Mouse (Mus musculus): ENCODE measurements around the gene Fndc3b. TPM values are rescaled to one million over a fixed set of nuclear protein-coding genes. Genes with fewer than 3 reads are reported as not detected.

Fndc3b gene
- polyA plus RNA-seq, 1 experiment from 2014 or later: 11.3 TPM

DNA sequence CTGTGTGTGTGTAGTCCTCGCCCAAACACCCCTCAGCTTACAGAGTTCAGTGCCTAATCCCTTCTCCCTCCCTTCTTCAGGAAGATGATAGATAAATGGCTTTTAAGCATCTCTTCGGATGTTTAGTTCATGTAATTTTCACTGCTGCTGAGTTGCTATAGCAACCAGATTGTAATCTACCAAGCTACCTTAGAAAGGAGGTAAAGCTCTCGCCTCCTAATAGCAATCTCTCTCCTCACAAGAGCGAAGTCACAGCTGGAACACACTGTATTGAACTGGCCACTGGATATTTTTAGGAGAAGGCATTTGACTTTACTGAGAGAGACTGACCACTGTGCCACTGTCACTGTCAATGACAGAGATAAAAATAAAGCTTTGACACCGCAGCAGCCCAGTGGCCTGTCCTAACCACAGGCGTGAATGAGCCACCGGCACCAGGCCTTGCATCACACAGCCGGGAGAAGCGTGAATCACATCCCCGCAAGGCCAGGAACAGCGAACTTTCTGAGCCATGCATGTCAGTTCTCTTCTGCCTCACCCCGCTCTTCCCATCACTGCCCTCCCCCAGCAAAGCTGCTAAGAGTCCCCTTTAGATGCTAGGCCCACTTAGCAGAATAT, 86.0 kb downstream of the Fndc3b start:
- H3K9me3 ChIP-seq (ENCODE audit: control insufficient read depth, low read length): no peaks in the 10 kb centered on the region
- peaks cover 18% of the 10 kb centered on the region for H3K4me1 ChIP-seq (replicated peaks; ENCODE audit: control insufficient read depth, insufficient read depth, low read length)
- H3K36me3 ChIP-seq (replicated peaks; ENCODE audit: control insufficient read depth, insufficient read depth): no peaks in the 10 kb centered on the region
- ATAC-seq (ENCODE audit: low FRiP score) (peak; percentile 46; the same call in 1 of the 2 replicates), DNase-seq (ENCODE audit: low spot score) (no peak)
- H3K4me3 ChIP-seq (replicated peaks; ENCODE audit: low read length): no peak overlapping the region
- H3K9ac ChIP-seq: no peak overlapping the region
- 69% methylated on average over 12 of the region's 12 CpGs for WGBS
- H3K27ac ChIP-seq: peak overlapping the region; percentile 58
- H3K27me3 ChIP-seq (ENCODE audit: control insufficient read depth, insufficient read depth, low read length): no peaks in the 10 kb centered on the region
- H3K4me2 ChIP-seq (replicated peaks): no peak overlapping the region

DNA sequence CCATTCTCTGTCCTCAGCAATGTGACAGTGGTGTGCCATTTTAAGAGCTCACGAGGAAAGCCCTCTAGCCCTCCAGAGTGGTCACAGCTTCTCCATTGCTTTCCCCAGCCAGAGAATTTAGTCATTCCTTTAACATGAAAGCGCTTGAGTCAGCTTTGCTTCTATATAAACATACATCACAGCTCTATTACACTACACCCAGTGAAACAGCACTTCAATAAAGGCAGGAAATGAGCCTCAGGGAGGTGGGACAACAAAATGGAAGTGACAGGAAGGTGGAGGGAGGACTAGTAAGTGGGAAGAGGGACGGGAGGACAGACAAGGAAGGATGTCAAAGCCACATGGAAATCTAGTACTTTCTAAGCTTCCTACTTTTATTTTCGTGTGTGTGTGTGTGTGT, 88.7 kb downstream of the Fndc3b start:
- ATAC-seq (ENCODE audit: low FRiP score): no peak
- no peak overlapping the region for H3K4me3 ChIP-seq (replicated peaks; ENCODE audit: low read length)
- H3K4me1 ChIP-seq (replicated peaks; ENCODE audit: control insufficient read depth, insufficient read depth, low read length): peaks cover 18% of the 10 kb centered on the region
- H3K9me3 ChIP-seq (ENCODE audit: control insufficient read depth, low read length): no peaks in the 10 kb centered on the region
- no peaks in the 10 kb centered on the region for H3K36me3 ChIP-seq (replicated peaks; ENCODE audit: control insufficient read depth, insufficient read depth)
- no peak for DNase-seq (ENCODE audit: low spot score)
- H3K27ac ChIP-seq: no peak overlapping the region; the same call in 1 of the 2 replicates
- H3K27me3 ChIP-seq (ENCODE audit: control insufficient read depth, insufficient read depth, low read length): no peaks in the 10 kb centered on the region
- H3K4me2 ChIP-seq (replicated peaks): no peak overlapping the region
- H3K9ac ChIP-seq: no peak overlapping the region
- 75% methylated on average over 4 of the region's 4 CpGs for whole genome bisulfite sequencing

DNA sequence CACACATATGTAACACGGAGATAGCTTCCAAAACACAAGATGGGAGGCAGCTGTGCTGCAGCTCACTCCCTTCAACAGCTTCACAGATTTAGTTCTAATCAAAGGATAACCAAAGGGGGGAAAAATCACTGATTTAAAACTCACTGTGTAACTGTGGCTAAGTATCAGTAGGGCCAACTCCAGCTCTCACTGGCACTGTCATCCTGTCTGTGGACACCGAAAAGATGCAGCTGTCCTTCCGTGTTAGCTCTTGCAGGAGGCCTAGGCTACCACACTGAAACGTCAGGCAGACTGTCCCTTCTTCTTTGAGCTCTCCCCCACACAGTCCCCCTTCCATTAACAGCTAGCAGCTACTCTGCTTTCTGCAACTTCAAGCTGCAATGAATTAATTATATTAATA, 89.9 kb downstream of the Fndc3b start:
- no peaks in the 10 kb centered on the region for H3K27me3 ChIP-seq (ENCODE audit: control insufficient read depth, insufficient read depth, low read length)

DNA sequence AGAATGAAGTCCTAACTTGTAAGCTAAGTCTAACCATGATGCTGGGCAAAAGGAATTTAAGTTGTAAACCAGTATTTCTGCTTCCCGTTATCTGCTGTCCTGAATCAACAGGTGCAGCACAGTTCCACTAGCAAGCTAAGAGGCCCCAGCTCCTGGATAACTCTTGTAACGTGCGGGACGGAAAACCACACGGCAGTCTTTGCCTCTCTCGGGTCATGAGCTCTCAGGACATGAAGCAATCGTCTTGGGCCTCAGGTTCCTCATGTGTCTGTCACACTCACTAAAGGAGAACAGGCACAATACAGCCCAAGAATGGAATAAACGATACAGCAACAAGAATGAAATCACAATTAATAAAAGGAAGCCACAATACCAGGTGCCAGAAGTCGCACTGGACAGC, 93.4 kb downstream of the Fndc3b start:
- Histone ChIP-seq H3K9ac (no peak overlapping the region), H3K27me3 (ENCODE audit: control insufficient read depth, insufficient read depth, low read length) (no peaks in the 10 kb centered on the region), H3K4me3 (replicated peaks; ENCODE audit: low read length) (no peak overlapping the region), H3K9me3 (ENCODE audit: control insufficient read depth, low read length) (no peaks in the 10 kb centered on the region), H3K4me2 (replicated peaks) (no peak overlapping the region), H3K36me3 (replicated peaks; ENCODE audit: control insufficient read depth, insufficient read depth) (no peaks in the 10 kb centered on the region), H3K27ac (no peak overlapping the region), H3K4me1 (replicated peaks; ENCODE audit: control insufficient read depth, insufficient read depth, low read length) (peaks cover 6% of the 10 kb centered on the region)
- no peak for ATAC-seq (ENCODE audit: low FRiP score)
- no peak for DNase-seq (ENCODE audit: low spot score)
- 88% methylated on average over 9 of the region's 9 CpGs for WGBS

More for the DNA sequence above, 89.9 kb downstream of the Fndc3b start:
- Histone ChIP-seq H3K27ac (no peak overlapping the region), H3K4me1 (replicated peaks; ENCODE audit: control insufficient read depth, insufficient read depth, low read length) (peaks cover 22% of the 10 kb centered on the region), H3K36me3 (replicated peaks; ENCODE audit: control insufficient read depth, insufficient read depth) (no peaks in the 10 kb centered on the region), H3K4me2 (replicated peaks) (no peak overlapping the region), H3K9me3 (ENCODE audit: control insufficient read depth, low read length) (no peaks in the 10 kb centered on the region), H3K9ac (no peak overlapping the region), H3K4me3 (replicated peaks; ENCODE audit: low read length) (no peak overlapping the region)
- ATAC-seq (ENCODE audit: low FRiP score) (no peak), DNase-seq (ENCODE audit: low spot score) (no peak)
- 95% methylated on average over 4 of the region's 4 CpGs for WGBS

DNA sequence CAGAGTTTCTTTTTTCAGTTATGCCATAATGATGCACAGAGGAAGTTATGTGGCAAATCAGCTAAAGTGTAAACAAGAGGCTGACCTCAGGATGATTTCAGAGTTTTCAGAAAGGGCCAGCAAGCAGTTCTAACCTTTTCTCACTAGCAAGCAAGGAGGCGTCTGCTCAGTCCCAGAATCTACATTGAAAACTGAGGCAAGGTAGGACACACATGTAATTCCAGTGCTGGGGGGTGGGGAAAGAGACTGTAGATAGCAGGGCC, 93.9 kb downstream of the Fndc3b start:
- Histone ChIP-seq H3K27ac (no peak overlapping the region), H3K9ac (no peak overlapping the region), H3K36me3 (replicated peaks; ENCODE audit: control insufficient read depth, insufficient read depth) (no peaks in the 10 kb centered on the region), H3K27me3 (ENCODE audit: control insufficient read depth, insufficient read depth, low read length) (no peaks in the 10 kb centered on the region), H3K4me2 (replicated peaks) (no peak overlapping the region), H3K9me3 (ENCODE audit: control insufficient read depth, low read length) (no peaks in the 10 kb centered on the region), H3K4me3 (replicated peaks; ENCODE audit: low read length) (no peak overlapping the region), H3K4me1 (replicated peaks; ENCODE audit: control insufficient read depth, insufficient read depth, low read length) (peaks cover 6% of the 10 kb centered on the region)
- ATAC-seq (ENCODE audit: low FRiP score): no peak
- DNase-seq (ENCODE audit: low spot score): no peak
- 93% methylated on average over 1 of the region's 1 CpGs for WGBS

DNA sequence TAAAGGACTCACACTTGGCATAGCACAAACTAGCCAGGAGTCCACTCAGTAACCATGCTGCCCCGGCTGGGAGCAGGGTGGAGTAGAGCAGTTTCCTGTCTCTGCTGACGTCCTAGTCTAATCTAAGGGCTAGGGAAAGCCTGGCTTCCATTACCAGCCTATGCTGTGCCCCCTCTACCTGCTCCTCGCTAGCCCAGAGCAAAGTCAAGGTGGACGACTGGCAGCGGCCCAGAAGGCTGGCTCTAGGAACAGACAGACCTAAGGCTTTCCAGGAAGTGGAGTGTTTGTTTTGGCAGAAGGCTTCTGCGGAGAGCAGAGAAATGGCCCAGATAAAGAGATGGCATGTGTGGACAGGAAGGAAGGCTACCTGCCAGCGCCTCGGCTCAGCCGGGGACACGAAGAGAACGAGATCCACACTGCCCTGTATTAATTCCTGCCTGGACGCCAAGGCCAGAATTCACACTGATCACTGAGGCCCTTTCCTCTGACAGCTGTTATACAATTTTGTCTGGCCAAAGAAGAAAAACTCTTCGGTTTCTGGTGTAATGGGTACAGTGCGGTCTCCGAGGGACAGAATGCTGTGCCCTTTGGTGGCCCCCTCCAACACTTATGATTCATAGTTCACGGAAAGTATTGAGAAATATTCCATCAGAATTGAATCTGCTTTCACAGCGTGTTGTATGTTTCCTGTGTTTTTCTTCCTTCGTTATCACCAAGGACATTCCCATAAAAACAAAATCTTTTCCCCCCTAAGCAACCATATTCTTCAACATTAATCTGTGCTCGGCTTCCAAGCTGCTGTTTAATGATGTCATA, 94.5 kb downstream of the Fndc3b start:
- Histone ChIP-seq H3K4me3 (replicated peaks; ENCODE audit: low read length) (no peak overlapping the region), H3K9me3 (ENCODE audit: control insufficient read depth, low read length) (no peaks in the 10 kb centered on the region), H3K4me2 (replicated peaks) (no peak overlapping the region), H3K4me1 (replicated peaks; ENCODE audit: control insufficient read depth, insufficient read depth, low read length) (peaks cover 6% of the 10 kb centered on the region; the same call in 1 of the 2 replicates), H3K9ac (no peak overlapping the region), H3K36me3 (replicated peaks; ENCODE audit: control insufficient read depth, insufficient read depth) (no peaks in the 10 kb centered on the region), H3K27ac (peak overlapping the region; percentile 47; the same call in 1 of the 2 replicates), H3K27me3 (ENCODE audit: control insufficient read depth, insufficient read depth, low read length) (no peaks in the 10 kb centered on the region)
- no peak for DNase-seq (ENCODE audit: low spot score)
- ATAC-seq (ENCODE audit: low FRiP score): no peak
- 80% methylated on average over 19 of the region's 19 CpGs for WGBS

DNA sequence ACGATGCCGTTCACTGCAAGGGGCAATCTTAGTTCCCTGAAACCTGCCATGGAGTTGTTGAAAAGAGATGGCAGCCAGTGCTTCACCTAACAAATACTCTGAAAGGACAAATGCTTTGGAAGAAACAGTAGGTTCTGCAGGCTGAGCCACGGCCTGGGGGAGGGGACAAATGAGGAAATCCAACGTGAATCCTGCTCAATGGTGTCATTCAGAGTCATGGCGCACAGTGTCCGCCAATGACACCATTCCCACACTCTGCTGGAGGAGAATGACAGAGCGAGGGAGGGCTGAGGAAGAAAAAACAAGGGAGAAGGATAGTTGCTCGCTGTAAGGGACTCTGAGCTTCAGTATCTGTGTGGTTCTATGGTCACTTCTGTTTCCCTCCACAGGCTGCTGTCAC, 95.6 kb downstream of the Fndc3b start:
- Histone ChIP-seq H3K4me1 (replicated peaks; ENCODE audit: control insufficient read depth, insufficient read depth, low read length) (peaks cover 6% of the 10 kb centered on the region; the same call in 1 of the 2 replicates), H3K9ac (no peak overlapping the region), H3K9me3 (ENCODE audit: control insufficient read depth, low read length) (no peaks in the 10 kb centered on the region), H3K4me3 (replicated peaks; ENCODE audit: low read length) (no peak overlapping the region), H3K4me2 (replicated peaks) (no peak overlapping the region), H3K27ac (no peak overlapping the region), H3K27me3 (ENCODE audit: control insufficient read depth, insufficient read depth, low read length) (no peaks in the 10 kb centered on the region), H3K36me3 (replicated peaks; ENCODE audit: control insufficient read depth, insufficient read depth) (no peaks in the 10 kb centered on the region)
- ATAC-seq (ENCODE audit: low FRiP score) (no peak), DNase-seq (ENCODE audit: low spot score) (no peak)
- 53% methylated on average over 8 of the region's 8 CpGs for WGBS

DNA sequence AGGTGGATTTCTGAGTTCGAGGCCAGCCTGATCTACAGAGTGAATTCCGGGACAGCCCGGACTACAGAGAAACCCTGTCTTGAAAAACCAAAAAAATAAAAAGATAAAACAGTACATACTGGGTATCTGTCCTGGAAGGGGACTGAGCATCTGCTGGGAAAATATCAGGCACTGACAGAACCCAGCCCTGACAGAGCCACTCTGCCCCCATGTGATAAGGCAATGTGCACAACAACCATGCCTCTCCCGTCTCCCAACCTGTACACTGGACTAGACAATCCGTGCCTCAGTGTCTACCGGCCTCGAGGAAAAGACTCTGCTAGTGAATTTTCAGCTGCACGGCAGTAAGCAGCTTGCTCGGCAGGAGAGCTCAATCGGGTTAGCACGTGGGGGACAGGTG, 97.3 kb downstream of the Fndc3b start:
- Histone ChIP-seq H3K4me1 (replicated peaks; ENCODE audit: control insufficient read depth, insufficient read depth, low read length) (peaks cover 6% of the 10 kb centered on the region; the same call in 1 of the 2 replicates), H3K27me3 (ENCODE audit: control insufficient read depth, insufficient read depth, low read length) (no peaks in the 10 kb centered on the region), H3K9me3 (ENCODE audit: control insufficient read depth, low read length) (no peaks in the 10 kb centered on the region), H3K4me2 (replicated peaks) (no peak overlapping the region), H3K36me3 (replicated peaks; ENCODE audit: control insufficient read depth, insufficient read depth) (no peaks in the 10 kb centered on the region), H3K9ac (no peak overlapping the region), H3K27ac (no peak overlapping the region), H3K4me3 (replicated peaks; ENCODE audit: low read length) (no peak overlapping the region)
- ATAC-seq (ENCODE audit: low FRiP score) (no peak), DNase-seq (ENCODE audit: low spot score) (no peak)
- 89% methylated on average over 11 of the region's 11 CpGs for WGBS

DNA sequence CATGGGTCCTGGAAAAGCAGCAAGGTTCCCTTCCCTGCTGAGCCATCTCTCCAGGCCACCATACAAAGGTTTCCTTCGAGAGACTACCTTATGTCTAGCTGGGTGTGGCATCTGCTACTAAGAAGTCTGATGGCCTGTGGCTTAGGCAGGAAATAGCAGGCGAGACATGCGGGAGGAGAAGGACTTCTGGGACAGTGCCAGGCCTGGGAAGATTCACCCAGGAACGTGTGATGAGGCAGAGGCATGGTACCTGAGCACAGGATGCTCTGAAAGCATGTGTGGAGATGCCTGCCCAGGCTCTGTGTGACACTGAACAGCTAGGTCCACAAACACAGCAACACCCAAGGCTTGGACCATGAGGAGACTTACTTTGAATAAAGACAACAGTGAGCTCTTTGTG, 98.1 kb downstream of the Fndc3b start:
- WGBS: 62% methylated on average over 4 of the region's 4 CpGs
- no peaks in the 10 kb centered on the region for H3K36me3 ChIP-seq (replicated peaks; ENCODE audit: control insufficient read depth, insufficient read depth)
- H3K4me1 ChIP-seq (replicated peaks; ENCODE audit: control insufficient read depth, insufficient read depth, low read length): peaks cover 7% of the 10 kb centered on the region
- no peak overlapping the region for H3K27ac ChIP-seq
- H3K27me3 ChIP-seq (ENCODE audit: control insufficient read depth, insufficient read depth, low read length): no peaks in the 10 kb centered on the region
- DNase-seq (ENCODE audit: low spot score) (no peak), ATAC-seq (ENCODE audit: low FRiP score) (no peak)
- no peak overlapping the region for H3K4me2 ChIP-seq (replicated peaks)
- no peaks in the 10 kb centered on the region for H3K9me3 ChIP-seq (ENCODE audit: control insufficient read depth, low read length)
- H3K9ac ChIP-seq: no peak overlapping the region
- H3K4me3 ChIP-seq (replicated peaks; ENCODE audit: low read length): no peak overlapping the region
